Mouse (Mus musculus): ENCODE measurements around the gene Prpsap2. TPM values are rescaled to one million over a fixed set of nuclear protein-coding genes. Genes with fewer than 3 reads are reported as not detected.

The Prpsap2 gene
- total RNA-seq, 2 experiments from 2014 or later, result 34.0 to 38.9 TPM

DNA sequence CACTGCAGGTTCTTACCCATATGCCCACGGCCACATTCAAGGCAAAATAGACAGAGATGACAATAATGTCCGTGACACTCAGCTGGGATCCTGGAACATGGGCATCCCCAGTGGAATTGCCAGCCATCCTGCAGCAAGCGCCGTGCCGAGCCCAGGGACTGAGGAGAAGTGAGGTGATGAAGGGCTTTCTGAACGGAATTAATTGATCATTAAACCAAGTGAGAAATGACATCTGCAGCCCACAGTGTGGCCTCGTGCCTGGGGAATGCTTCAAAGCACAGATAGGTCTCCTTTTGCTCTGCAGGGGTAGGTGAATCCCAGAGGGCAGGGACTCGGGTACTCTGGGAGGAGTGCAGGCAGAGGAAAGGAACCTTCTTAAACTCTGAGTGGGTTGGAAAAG is 42.1 kb downstream of the Prpsap2 start:
- DNase-seq (ENCODE audit: extremely low spot score in 1 of 2, low spot score in 2 of 2), result no peak
- intact Hi-C loops (cut with DNase I), result loop anchor here (5.0 to 10.0 kb wide), 3 partner anchors 208 to 615 kb away; no protein-coding TSS in a partner anchor

DNA sequence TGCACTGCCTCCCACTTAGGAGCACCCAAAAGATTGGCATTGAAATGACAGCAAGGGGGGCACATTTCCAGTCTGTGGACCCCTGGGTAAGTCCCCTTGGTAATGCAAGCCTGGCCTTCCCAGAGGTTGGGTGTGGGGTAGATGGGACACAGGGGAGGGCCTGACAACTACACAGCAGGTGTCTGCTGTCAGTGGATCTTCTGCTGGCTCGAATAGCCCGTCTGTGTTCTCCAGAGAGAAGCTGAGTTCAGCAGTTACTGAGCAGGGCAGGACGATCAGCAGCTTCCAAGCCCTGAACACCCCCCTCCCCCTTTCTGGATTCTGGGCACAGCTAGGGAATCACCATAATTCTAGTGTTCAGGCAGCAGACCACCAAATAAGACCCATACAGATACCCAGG is 42.5 kb downstream of the Prpsap2 start:
- DNase-seq (ENCODE audit: extremely low spot score in 1 of 2, low spot score in 2 of 2), result no peak
- intact Hi-C loops (cut with DNase I), result loop anchor here (5.0 to 10.0 kb wide), 3 partner anchors 207 to 615 kb away; no protein-coding TSS in a partner anchor

DNA sequence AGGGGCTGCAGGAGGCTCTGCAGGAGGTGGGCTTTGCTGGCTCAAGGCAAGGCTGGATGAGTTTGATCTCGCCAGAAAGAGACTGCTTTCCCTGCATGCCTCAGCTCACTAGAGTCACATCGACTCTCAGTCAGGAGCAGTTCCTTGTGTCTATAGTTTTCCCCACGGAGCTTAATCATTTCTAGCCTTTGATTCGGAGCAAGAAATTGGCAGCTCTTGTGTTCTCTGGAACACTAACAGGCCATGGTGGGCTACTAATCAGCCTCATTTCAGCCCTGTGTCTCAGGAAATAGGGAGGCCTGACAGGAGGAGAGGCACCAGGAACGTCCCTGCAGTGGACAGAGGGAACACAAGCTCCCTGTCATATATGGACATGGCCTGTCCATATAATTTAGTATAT is 43.9 kb downstream of the Prpsap2 start:
- intact Hi-C loops (cut with DNase I), result loop anchor here (5.0 to 10.0 kb wide), 3 partner anchors 206 to 613 kb away; no protein-coding TSS in a partner anchor
- no peak for DNase-seq (ENCODE audit: extremely low spot score in 1 of 2, low spot score in 2 of 2)

DNA sequence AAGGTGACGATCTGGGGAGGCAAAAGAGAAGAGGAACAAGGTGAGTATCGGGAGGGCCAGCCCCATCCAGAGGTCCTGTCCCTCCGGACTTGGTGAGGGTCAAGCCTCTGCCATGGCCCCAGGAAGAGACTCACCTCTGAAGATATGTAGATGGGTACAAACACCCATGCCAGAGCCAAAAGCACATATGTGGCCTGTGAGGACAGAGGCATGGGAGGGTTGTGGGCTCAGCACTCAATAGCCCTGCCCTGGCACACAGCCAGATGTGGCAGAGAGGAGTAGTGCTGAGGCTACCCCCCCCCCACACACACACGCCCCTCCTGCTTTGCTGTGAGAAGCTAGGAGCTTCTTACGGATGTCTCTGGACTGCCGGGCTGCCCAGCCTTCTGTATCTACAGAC is 46.8 kb downstream of the Prpsap2 start:
- intact Hi-C loops (cut with DNase I), result loop anchor here (2.0 to 10.0 kb wide), 4 partner anchors 90 to 610 kb away; no protein-coding TSS in a partner anchor
- peak in 1 of 2 experiments; percentile 56 for DNase-seq (ENCODE audit: extremely low spot score in 1 of 2, low spot score in 2 of 2)

DNA sequence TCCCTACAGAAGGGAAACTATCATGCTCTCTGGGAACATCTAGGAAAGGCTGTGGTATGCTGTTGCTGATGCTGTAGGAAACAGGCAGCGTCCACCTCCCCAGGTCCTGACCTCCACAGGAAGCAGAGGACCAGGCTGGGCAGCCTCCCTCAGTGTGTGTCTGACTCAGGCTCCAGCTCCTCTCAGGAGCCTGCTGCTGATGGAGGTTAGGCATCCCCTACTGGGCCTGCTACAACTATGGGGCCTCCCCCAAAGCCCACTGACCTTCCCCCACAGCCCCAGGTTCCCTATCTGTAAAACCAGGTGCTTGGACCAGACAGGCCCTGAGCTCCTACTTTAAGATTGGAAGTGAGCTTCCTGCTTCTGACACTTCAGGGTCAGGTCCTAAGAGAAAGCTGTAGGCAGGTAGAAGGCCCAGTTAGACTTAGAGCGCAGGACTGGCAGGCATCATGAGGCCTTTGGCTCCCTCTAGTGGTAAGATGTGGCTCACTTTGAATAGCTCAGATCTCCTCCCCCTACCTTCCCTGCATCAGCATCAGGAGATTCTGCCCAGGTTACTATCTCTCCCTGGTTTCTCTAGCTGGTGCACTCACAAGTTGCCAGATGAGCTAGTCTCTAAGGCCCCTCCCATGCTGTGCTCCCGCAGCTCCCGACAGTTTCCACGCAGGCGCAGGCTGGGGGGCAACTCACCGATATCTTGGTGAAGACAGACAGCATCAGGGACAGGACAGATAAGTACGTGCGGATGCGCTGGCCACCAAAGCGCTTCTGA is 47.4 kb downstream of the Prpsap2 start:
- intact Hi-C loops (cut with DNase I), result loop anchor here (2.0 to 10.0 kb wide), 6 partner anchors 47 to 610 kb away; no protein-coding TSS in a partner anchor

DNA sequence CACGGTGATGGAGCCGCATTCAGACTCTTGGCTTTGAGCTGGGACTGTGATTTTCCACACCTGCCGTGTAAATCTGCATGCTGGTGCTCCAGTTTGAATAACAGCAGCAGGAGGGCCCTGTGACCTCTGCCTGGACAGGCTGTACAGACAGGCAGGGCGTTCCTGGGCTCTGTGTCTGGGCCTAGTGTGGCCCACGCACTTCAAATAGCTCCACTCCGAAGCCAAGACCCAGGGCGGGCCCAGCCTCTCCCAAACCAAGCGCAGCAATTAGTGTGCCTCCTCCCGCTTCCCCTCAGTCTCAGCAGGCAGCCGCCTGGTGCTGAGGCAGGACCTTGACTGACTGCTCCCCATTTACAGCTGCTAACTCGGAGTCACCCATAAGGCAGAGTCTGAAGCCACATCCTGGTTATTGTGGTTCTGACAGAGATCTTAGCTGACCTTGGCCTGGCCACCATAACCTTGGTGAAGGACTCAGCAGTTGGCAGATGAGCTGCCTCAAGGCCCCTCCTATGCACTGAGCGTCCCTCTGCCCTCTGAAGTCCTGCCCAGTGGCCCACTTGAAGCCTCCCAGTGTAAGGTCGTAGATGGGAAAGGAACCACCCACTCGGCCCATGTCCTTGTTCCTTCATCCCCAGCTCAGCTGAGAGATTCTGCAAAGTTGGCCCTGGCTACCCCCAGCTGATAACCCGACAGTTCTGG is 48.6 kb downstream of the Prpsap2 start:
- no peak for DNase-seq (ENCODE audit: extremely low spot score in 1 of 2, low spot score in 2 of 2)
- intact Hi-C loops (cut with DNase I), result loop anchor here (5.0 to 10.0 kb wide), 4 partner anchors 46 to 609 kb away; no protein-coding TSS in a partner anchor

More for the DNA sequence above, 47.4 kb downstream of the Prpsap2 start:
- peak; percentile 70 to 80 for DNase-seq (ENCODE audit: extremely low spot score in 1 of 2, low spot score in 2 of 2)

DNA sequence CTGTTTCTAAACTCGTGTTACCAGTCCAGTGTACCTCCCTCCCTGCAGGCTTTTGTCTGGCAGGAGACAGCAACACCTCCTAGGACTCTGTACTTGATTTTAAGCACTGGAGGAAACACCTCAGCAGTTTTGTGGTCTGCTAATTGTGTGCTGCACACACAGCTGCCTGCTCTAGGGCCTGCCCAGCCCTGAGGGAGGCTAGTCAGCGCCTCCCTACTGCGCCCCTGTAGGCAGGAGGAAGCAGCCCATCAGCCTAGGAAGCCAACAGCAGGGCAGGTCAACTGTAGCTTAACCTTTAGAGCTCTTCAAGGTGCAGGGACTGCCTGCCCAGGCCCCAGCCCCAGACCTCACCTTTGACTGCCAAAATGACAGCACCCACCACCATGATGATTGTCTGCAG is 53.0 kb downstream of the Prpsap2 start:
- no peak for DNase-seq (ENCODE audit: extremely low spot score in 1 of 2, low spot score in 2 of 2)
- intact Hi-C loops (cut with DNase I), result no loop called here

DNA sequence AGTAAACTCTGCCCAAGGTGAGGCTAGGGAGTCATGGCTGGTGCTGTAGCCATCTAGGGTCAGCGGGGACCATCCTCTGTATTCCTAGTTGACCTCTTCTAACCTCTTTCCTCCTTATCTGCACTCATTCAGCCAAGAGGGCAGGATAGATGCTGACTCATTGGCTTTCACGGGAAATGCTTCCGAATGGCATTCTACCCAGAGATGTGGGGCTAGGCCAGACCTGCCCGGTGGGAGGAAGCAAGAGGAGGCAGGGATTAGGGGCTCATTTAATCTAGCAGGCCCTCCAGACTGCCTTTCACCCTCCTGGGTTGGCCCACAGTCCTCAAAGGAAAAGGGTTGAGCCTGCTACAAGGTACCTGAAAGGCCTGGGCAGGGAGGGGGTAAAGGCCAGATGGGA is 55.7 kb downstream of the Prpsap2 start:
- DNase-seq (ENCODE audit: extremely low spot score in 1 of 2, low spot score in 2 of 2), result no peak

DNA sequence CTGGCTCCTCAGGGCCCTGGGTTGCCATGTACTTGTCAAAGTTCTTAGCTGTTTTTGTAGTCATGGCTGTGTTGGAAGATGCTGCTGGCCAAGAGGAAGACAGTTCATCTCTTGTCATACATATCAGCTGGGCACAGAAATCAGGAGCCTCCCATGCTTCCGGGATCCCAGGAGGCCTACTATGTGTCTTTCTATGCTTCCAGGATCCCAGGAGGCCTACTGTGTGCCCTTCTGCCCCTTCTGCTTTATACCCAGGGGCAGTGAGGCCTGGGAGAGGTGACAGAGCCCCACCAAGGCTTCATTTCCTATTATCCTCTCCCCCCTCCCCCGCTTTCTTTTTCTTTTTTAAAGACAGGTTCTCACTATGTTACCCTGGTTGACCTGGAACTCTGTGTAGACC is 56.3 kb downstream of the Prpsap2 start:
- intact Hi-C loops (cut with DNase I), result no loop called here
- no peak for DNase-seq (ENCODE audit: extremely low spot score in 1 of 2, low spot score in 2 of 2)

More for the DNA sequence above, 55.7 kb downstream of the Prpsap2 start:
- intact Hi-C loops (cut with DNase I), result no loop called here

DNA sequence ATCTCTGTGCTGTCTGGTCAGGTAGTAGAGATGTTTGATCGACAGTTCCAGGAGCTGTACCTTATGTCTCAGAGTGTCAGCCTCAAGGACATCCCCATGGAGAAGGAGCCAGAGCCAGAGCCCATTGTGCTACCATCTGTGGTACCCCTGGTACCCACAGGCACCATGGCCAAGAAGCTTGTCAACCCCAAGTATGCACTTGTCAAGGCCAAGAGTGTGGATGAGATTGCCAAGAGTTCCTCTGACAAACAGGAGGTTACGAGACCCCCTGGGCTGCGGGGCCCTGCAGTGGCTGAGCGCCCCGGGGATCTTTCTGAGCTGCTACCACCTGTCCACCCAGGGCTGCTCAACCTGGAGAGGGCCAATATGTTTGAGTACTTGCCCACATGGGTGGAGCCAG is 59.4 kb downstream of the Prpsap2 start:
- DNase-seq (ENCODE audit: extremely low spot score in 1 of 2, low spot score in 2 of 2), result no peak
- intact Hi-C loops (cut with DNase I), result no loop called here

DNA sequence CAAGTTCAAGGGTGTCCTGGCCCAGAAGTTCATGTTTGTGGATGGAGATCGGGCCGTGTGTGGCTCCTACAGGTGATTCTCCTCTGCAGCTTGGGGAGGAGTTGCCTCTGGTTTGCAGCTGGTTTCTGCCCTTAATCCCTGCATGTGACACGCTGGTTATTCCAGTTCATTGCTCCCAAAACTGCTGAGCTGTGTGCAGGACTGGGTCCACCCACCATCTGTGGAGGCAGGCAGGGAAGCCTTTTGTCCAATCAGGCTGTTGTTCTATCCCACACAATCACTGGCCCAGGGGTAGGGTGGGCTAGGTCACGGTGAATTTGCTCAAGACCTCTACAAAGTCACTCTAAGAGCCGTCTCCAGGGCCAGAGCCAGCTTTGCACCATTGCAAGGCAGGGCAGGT is 60.2 kb downstream of the Prpsap2 start:
- DNase-seq (ENCODE audit: extremely low spot score in 1 of 2, low spot score in 2 of 2), result no peak
- intact Hi-C loops (cut with DNase I), result no loop called here

DNA sequence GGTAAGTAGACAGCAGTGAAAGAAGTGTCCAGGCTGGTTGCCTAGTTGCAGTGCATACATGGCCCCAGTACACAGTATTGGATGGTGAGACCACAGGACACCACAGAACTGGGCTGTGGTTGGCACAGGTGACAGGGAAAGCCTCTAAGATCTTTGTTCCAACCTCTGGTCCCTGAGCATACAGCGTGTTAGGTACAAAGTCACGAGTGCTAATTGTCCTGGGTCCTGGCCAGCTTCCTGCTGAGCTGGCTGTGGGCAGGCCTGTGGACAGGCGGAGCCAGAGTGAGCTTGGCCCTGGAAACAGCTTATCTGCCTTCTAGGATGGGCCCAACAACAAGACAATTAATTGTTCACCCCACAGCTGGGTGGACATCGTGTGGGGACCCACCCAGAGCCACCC is 62.0 kb downstream of the Prpsap2 start:
- intact Hi-C loops (cut with DNase I), result no loop called here
- DNase-seq (ENCODE audit: extremely low spot score in 1 of 2, low spot score in 2 of 2), result peak in 1 of 2 experiments; percentile 60

DNA sequence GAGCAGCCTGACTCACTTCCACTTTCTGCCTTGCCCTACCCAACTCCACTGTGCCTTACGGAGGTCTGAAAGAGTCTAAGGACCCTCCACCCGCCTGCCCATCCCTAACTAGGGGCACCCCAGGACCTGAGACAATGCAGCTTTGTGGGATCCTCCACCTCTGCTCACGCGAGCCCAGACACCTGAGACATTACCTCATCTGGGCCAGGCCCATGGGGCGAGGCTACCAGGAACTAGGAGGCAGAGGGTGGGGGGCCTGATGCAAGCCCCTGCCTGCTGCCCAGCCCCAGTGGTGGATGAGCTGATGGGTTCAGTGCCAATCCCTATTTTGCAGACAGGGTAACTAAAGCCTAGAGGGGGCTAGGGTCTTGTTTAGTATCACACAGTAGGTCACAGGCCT is 62.4 kb downstream of the Prpsap2 start:
- DNase-seq (ENCODE audit: extremely low spot score in 1 of 2, low spot score in 2 of 2), result no peak
- intact Hi-C loops (cut with DNase I), result no loop called here

DNA sequence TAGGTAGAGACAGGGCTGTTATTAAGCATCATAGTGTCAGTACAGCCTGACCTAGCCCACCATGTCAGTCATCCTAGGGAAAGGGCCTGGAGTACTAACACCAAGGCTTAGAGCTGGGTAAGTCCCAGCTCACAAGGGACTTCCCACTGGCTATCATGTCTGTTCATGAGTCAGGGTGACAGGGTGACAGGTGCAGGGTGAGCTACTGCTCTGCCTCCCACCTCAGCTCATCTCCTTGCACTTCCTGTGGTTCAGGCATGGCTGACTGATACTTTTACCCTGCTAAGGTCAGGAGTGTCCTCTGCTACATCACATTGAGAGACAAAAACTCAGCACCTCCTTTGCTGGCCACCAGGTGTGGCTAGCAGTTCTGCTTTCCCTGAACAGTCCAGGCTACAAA is 63.0 kb downstream of the Prpsap2 start:
- intact Hi-C loops (cut with DNase I), result no loop called here
- no peak for DNase-seq (ENCODE audit: extremely low spot score in 1 of 2, low spot score in 2 of 2)

DNA sequence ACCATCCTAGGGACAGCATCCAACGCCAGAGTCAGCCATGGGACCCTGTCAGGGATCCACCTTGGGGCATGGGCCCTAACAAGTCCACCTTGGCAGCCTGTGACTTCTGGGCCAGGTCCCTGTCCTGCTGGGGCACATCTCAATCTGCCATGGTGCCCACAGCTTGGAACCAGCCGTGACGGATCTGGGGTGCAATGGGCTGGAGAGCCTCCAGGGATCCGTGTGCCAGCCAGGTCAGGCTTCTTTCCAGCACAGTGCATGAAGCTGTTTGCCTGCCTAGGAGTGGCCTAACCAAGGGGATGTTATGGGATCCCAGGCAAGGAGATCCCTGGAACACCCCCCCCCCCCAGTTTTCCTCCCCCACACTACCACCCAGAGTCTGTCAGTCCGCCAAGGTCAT is 68.9 kb downstream of the Prpsap2 start:
- intact Hi-C loops (cut with DNase I), result no loop called here
- no peak for DNase-seq (ENCODE audit: extremely low spot score in 1 of 2, low spot score in 2 of 2)

DNA sequence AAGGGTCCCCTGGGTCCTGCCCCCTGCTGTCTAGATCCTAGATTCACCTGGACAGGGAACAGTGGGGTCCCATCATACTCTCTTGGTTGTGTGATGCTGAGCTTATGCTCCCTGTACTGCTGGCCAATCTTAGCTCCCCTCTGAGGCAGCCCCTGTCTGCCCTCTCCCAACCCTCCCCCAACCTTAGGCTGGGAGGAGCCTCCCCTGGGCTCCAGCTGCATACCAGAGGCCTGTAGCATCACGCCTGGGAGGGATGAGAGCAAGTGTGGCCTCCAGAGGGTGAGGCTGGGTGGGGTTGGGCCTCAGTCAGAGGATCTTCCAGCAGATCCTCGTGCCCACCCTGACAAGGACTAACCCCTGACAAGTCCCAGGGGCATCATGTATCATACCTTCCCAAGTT is 74.3 kb downstream of the Prpsap2 start:
- DNase-seq (ENCODE audit: extremely low spot score in 1 of 2, low spot score in 2 of 2), result no peak
- intact Hi-C loops (cut with DNase I), result no loop called here

DNA sequence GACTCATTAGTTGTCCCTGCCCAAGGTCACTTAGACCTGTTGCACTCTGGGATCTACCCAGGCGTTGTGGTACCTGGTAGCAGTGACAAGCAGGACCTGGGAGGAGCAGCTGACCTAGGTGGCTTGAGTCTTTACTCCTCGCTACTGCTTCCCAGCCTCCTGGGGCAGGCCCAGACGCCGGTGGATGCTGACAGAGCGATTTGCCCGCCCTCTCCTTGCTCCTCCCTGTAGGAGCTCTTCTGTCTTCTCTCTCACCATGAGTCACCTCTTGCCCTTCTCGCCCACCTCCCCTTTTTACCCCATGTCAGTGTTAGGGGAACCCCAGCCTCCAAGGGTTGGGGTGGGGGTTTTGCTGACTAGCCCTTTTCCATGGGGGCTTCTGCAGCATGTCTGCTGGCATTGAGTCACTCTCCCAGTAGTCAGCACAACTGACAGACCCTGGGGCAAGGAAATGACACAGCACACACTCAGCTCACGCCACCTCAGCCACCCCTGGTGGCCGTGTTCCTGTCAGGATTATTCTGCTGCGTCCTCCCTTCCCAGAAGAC is 74.9 kb downstream of the Prpsap2 start:
- intact Hi-C loops (cut with DNase I), result no loop called here

DNA sequence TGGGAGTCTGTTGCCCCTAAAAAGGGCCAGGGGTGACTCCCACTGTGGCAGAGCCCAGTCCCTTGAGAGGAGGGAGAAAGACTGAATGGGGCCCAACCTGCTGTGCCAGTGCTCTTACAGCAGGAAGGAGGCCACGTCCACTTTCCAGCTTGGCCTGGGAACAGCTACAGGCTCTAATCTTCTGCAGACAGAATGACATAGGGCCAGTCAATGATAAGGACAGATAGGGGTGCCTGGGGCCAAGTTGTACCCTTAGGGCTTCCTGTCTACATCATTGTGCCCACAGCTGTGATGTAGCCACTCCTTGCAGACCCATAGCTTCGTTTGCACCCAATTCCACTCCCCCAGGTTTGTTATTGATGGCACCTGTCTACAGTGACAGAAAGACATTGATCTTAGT is 75.7 kb downstream of the Prpsap2 start:
- intact Hi-C loops (cut with DNase I), result no loop called here

More for the DNA sequence above, 74.9 kb downstream of the Prpsap2 start:
- DNase-seq (ENCODE audit: extremely low spot score in 1 of 2, low spot score in 2 of 2), result no peak

DNA sequence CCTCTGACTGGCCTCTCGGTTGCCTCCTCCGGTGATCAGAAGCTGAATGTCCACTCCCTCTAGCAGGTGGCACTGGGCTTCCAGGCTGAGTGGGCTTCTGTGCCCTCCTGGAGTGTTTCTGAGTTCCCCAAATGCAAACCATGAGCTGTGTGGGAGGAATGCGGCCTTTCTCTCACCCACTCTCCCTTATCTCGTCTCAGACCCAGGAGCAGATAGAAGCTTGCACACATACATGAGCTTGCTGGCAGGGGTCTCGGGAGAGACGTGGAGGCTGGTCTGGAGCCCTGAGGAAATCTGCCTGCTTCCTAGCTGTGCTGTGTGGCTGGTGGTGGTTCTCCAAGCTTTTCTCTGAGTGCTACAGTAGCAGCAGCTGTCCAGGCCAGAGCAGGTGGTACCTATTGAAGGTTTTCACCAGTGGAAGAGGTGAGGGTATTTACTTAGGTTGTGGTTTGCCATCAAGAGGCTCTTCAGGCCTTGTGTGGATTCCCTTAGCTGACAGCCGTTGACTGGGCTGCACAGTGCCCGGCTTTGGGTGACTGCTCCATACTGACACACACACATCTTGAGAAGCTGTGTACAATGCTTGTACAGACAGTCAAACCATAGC is 76.7 kb downstream of the Prpsap2 start:
- no peak for DNase-seq (ENCODE audit: extremely low spot score in 1 of 2, low spot score in 2 of 2)
- intact Hi-C loops (cut with DNase I), result no loop called here

More for the DNA sequence above, 75.7 kb downstream of the Prpsap2 start:
- no peak for DNase-seq (ENCODE audit: extremely low spot score in 1 of 2, low spot score in 2 of 2)

Measured in left cerebral cortex, postnatal 10 days (tissue).